Mouse (Mus musculus): Measurements from ENCODE around the gene Fbxl17. TPM values are rescaled to one million over a fixed set of nuclear protein-coding genes. Genes with fewer than 3 reads are reported as not detected.

Gene Fbxl17
- total RNA-seq, 2 experiments from 2014 or later, result 58.0 to 59.9 TPM

DNA sequence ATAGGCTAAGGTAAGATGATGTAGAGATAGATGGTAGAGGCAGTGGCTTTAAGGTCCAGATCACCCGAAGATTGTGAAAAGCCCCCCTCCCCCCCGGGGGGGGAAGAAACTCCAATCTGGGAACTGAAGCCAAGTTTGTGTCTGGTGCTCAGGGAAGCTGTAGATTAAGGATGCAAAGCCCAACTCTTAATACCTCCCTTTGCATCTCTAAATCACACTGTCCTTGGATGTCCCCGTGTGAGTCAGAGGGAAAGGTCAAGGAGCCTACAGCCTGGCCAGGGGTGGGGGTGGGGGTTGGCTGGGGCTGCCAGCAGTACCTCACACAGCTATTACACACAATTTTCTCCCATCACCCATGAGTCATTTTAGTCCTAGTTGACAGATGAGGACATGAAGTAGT is 453.4 kb downstream of the Fbxl17 start:
- DNase-seq (ENCODE audit: low spot score in 2 of 2), result no peak
- intact Hi-C loops (cut with DNase I), result no loop called here

DNA sequence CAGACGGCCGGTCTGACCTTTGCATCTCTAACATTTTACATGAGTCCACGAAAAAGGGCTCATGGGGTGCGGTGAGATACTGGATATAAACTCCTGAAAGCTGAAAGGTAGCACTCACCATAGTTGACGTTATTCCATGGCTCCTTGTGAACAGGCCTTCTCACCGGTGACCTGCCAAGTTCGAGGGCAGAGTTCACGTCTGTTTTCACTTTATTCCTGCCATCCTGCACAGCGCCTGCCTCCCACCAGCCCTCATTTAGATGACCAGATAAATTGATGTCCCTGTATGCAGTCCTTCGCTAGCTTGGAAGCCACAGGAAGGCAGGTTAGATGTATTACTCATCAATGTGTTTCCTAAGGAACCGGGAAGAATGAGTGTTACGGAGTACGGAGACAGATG is 454.5 kb downstream of the Fbxl17 start:
- intact Hi-C loops (cut with DNase I), result no loop called here
- DNase-seq (ENCODE audit: low spot score in 2 of 2), result no peak

DNA sequence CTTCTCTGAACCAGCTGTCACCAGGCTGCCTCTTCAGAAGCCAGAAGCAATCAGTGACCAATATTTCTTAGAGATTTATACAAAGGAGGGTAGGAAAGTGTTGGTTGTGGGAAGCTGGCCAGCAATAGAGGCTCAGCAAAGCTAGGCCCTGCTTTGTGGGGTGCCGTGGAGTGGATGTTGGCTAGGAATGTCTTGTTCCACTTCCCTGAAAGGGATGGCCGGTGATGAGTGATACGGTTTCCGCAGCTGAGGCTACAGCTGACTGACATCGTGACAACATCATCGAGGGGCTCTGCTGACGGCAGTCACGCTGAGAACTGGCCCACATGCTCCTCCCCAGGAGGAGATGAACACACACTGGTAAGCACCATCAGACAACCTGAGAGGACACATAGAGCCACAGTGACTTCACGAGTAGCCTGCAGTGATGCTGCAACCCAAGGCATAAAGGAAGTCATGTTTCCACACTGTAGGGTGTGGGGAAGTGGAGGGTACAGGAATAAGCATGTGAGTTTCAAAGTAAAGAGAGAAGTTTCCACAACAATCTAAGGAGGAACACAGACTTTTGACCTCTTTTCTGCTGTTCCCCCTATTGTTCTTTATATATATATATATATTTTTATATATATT is 456.7 kb downstream of the Fbxl17 start:
- intact Hi-C loops (cut with DNase I), result no loop called here
- DNase-seq (ENCODE audit: low spot score in 2 of 2), result peak in 1 of 2 experiments; percentile 22

DNA sequence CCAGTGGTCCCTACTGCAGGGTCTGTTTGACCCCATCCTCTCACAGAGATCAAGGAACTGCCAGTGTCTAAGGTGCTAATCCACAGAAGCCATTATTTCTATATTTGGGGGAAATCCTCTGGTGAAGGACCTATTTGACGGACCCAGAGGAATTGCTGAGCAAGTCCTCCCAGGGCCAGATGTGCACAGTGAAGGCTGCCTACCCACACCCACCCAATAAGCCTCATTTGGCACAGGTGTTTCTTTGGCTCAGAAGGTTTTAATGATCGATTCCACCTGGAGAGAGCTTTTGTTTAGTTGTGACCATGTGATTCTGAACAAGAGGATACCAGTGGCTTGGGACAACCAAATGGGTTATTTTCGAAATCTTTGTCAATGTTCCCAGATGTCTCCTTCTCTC is 462.3 kb downstream of the Fbxl17 start:
- no peak for DNase-seq (ENCODE audit: low spot score in 2 of 2)
- intact Hi-C loops (cut with DNase I), result no loop called here

DNA sequence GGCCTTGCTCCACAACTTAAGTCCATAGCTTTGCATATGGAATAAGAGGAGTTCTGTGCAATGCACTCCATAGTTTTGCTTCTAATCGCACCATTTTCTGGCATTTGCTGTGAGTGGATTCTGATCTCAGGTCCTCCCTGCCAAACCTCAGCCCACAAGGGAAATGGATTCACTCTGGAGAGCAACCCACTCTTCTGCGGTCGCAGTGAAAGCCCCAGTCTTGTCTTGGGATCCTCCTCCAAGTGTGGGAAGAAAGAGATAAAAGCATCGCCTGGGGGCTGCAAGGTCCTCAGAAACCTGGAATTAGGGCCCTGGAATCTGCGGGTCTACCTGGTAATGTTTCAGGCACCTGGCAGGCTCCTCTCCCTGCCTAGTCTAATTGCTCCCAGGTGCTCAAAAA is 466.7 kb downstream of the Fbxl17 start:
- no peak for DNase-seq (ENCODE audit: low spot score in 2 of 2)
- intact Hi-C loops (cut with DNase I), result no loop called here

DNA sequence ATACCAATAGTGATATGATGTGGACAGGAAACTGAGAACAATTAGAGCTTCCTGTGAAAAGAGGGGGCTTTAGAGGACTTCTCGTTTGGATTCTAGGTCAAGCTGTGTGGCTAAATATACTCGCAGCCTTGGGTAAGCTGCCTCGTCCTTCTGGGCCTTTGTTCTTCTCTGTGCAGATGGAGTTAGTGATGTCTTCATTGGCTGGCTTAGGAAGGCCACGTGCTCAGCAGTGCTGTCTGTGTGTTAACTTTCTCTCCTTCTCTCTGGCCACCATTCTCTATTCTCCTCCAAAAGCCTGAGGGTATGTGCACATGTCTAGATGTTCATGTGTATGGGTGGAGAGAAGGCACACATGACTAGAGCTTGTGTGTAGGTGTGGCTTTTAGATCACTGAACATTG is 470.7 kb downstream of the Fbxl17 start:
- peak in 1 of 2 experiments; percentile 23 for DNase-seq (ENCODE audit: low spot score in 2 of 2)
- intact Hi-C loops (cut with DNase I), result loop anchor here (10.0 kb wide), 1 partner anchor 236 kb away; no protein-coding TSS in a partner anchor

DNA sequence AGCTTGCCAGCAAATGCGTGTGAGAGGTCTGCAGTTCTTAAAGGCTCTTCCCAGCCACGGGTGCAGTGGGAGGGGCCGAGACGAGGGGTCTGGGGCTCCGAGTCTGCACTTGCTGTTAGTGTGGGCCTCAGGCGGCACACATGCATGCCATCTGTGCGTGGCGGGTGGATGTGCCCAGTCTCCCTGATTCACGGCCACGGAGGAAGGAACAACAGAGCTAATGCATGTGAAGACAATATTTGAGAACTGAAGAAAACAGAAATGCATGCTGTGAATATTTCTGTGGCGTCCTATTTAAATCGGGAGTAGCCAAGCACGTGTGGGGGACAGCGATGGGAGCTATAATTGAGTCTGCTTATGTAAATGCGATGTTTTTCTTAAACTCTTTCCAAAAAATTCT is 474.6 kb downstream of the Fbxl17 start:
- DNase-seq (ENCODE audit: low spot score in 2 of 2), result peak; percentile 55 to 57
- intact Hi-C loops (cut with DNase I), result loop anchor here (10.0 kb wide), 1 partner anchor 240 kb away; no protein-coding TSS in a partner anchor

DNA sequence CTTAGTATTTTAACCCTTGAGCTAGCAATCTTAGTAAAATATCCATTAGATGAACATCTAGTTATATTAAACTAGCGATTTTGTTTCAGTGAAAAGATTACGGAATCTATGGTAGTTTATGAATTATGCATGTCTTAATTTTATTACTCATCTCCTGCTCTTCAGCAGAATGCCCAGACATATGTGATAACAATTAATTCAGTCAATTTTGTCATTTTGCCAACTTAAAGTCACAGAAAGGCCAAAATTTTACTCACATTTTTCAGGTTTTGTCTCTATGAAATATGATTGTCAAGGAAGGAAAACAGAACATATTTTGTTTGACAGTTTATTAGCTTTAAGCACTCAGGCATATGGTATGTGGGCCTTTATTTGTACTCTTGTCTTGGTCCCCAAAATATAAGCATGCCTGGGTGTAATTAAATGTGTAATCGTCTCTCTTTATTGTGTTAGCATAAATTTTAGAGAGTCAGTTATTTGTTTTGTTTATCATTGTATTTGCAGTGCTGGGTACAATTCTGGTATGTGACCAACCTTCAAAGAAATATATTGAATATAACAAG is 482.1 kb downstream of the Fbxl17 start:
- intact Hi-C loops (cut with DNase I), result no loop called here
- no peak for DNase-seq (ENCODE audit: low spot score in 2 of 2)

DNA sequence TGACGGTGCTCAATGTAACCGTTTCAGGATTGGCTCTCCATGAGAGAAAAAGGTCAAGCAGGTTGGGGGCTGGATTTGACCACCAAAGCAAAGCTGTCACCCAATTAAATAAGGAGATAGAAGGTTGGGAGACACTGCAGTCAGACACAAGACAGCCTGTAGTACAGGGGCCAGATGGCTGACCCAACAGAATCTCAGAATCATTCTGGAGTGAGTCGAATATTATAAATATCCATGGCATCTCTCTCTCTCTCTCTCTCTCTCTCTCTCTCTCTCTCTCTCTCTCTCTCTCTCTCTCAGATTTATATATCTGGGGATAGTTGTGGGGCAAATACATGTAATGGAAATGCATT is 487.3 kb downstream of the Fbxl17 start:
- DNase-seq (ENCODE audit: low spot score in 2 of 2), result no peak
- intact Hi-C loops (cut with DNase I), result no loop called here

DNA sequence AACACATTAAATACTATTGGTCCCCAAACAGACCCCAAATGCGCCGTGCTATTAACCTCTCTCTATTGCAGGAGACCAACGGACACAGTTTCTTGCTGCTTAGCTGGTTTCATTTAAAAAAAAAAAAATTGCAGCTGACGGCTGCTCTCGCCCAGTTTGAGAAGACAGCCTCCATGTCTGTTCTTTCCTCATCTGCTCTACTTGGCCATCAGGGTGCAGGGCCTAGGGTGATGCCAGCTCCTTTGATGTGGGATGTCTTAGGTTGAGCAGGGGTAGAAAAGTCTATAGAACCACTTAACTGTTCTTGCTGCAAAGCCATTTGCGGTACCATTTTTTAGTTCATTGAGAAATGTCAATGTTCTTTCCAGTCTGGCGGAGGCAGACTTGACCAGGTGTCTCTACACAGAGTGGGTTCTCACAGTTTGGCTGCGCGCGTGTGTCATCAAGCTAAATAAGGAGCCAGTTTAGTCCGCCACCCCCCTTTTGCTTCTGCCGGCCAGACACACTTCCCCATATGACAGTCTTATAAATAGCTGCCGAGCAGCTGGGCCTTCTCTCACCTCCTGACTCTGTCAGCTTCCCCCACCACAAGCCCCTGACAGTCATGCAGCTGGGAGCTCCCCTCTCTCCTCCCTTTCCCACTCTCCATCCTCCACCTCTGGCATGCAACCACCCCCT is 487.8 kb downstream of the Fbxl17 start:
- intact Hi-C loops (cut with DNase I), result no loop called here
- DNase-seq (ENCODE audit: low spot score in 2 of 2), result peak; percentile 79 to 91

DNA sequence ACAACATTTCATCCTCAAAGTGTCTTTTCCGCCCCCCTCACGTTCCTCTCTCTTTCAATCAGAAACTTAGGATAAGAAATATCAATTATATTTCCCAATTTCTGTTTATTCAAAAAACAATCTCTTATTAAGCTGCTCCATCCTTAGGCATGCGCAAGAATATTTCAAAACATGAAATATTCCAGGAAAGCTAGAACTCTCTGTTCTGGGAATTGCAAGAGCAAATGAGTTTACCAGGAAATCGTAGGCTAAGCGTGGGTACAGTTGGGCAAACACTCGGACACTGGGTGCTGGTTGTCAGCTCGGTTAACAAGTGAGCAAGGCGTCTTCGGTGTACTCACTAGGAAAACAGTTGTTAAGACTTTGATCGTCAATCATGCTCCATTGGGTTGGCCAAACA is 489.0 kb downstream of the Fbxl17 start:
- intact Hi-C loops (cut with DNase I), result no loop called here
- DNase-seq (ENCODE audit: low spot score in 2 of 2), result no peak

DNA sequence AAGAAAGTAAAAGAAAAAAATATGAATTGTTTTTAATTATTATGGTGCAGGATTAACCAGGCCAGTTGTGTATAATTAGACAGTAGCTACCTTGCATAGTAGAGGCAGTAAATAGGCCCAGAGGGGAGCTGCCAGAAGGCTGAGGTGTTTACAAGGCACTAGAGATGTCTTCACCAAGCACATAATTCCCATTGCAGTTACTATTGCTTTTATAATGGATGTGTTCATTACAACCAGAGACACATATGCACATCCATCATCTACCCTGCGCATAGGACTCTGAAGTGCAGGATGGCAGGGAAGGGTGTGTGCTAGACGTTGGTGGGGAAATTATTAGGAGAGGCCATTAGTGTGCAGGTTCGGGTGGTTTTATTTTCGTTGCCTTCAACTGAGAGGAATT is 491.0 kb downstream of the Fbxl17 start:
- intact Hi-C loops (cut with DNase I), result no loop called here
- no peak for DNase-seq (ENCODE audit: low spot score in 2 of 2)

DNA sequence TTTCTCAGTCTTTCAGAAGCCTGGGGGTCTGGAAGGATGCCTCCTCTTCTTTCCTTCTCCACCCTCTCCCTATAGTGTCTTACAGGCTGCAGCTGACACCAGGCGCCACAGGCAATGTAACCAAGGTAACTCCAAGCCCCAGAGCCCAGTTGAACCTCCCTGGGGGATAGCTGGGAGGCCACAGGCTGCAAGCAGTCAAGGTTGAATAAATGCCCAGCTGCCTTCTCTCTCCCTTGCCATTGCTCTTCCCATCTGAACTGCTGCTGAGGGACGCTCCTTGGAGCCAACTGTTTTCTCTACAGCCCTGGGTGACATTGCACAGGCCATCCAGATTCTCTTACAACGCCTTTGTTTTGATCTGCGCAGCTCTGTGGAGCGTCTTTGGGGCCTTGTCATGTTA is 491.5 kb downstream of the Fbxl17 start:
- intact Hi-C loops (cut with DNase I), result no loop called here
- no peak for DNase-seq (ENCODE audit: low spot score in 2 of 2)

DNA sequence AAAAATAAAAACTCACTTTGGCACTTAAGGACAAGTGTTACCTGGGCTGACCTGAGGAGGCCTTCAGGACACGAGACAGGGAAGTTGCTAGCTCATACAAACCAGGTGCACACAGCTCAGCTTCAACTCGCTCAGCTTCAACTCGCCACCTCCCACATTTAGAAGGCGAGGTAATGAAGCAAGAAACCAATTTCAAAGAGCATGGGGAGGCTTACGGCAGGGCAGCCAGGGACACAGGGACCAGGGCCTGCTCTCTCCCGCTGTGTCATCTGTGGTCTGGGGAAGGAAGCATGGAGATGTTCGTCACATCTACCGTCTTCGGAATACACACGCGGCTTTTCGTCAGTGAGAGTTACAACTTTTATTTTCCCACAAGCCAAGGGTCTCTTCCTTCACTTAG is 491.9 kb downstream of the Fbxl17 start:
- intact Hi-C loops (cut with DNase I), result no loop called here
- no peak for DNase-seq (ENCODE audit: low spot score in 2 of 2)

Small RNA genes lying within 50 kb of the gene (microRNA-seq; reads per million reads assigned to microRNA genes)
- gene Gm24813, result 0 reads per million in 2 experiments

All from left cerebral cortex, postnatal 14 days (tissue).